Mouse (Mus musculus): ENCODE measurements around the gene Slc11a1. TPM values are rescaled to one million over a fixed set of nuclear protein-coding genes. Genes with fewer than 3 reads are reported as not detected.
"Not testable (repeated sequence)": the region's sequence is repeated elsewhere in the genome, so short reads cannot be mapped to it uniquely, and the experiment has no call there.

The Slc11a1 gene
- polyA plus RNA-seq, 1 experiment = 48.7 TPM

DNA sequence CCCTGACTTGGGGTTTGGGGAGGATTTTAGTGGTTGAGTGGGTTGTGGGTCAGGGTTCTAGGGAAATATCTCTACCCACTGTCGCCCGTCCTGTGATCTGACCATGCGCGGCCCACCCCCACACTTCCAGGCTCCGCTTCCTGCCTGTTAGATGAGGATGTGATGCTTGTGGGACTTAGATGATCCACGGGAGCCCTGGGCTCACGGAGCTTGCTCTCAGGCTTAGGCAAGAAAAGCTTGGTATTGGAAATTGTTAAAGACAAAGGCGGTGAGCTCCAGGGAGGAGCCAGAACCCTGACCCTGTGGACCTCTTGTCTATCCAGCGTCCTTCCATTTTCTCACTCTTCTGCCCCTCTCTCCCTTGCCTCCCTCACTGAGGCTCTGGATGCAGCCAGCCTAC, 35.1 kb upstream of the Slc11a1 start:
- no peaks in the 10 kb centered on the region for H3K27me3 ChIP-seq (ENCODE audit: control insufficient read depth, insufficient read depth, low read length)
- no peak overlapping the region for H3K27ac ChIP-seq (ENCODE audit: control insufficient read depth, insufficient read depth, low read length)
- H3K4me1 ChIP-seq (replicated peaks; ENCODE audit: control insufficient read depth, insufficient read depth, low read length) = 0 out of 2 replicates have a peak, but pooled peaks cover 2% of the 10 kb centered on the region
- no peak for TF ChIP-seq CTCF (IDR thresholded peaks at IDR 0.05; ENCODE audit: borderline replicate concordance, control insufficient read depth, extremely low read depth, insufficient read depth, low read length, poor library complexity)
- no peak for TF ChIP-seq POLR2A (IDR thresholded peaks at IDR 0.05; ENCODE audit: control insufficient read depth, extremely low read depth, insufficient read depth, low read length, poor library complexity)
- 99% methylated on average over 9 of the region's 9 CpGs for WGBS
- no peak for DNase-seq
- H3K4me3 ChIP-seq (ENCODE audit: control insufficient read depth, insufficient read depth, low read length) = no peak overlapping the region
- H3K36me3 ChIP-seq (ENCODE audit: control insufficient read depth, insufficient read depth, low read length) = no peaks in the 10 kb centered on the region

DNA sequence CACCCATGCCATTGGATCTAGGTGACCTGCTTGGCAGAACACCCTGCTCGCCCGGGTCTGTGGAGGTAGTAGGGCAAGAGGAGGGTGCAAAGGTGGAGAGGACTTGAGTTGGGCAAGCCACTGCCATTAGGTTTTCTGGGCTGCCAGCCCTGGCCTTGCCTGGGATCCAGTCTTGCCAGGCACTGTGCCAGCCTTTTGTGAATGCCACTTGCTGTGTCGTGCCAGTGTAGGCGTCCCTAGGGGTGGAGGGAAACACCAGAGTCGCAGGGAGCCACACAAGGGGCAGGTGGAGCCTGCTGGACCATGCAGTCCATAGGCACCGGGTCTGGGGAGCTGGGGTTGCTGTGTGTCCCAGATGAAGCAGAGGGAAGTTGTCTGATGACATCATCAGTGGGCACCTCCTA, 34.6 kb upstream of the Slc11a1 start:
- no peak for DNase-seq
- Histone ChIP-seq H3K27ac (ENCODE audit: control insufficient read depth, insufficient read depth, low read length) (no peak overlapping the region), H3K4me3 (ENCODE audit: control insufficient read depth, insufficient read depth, low read length) (no peak overlapping the region), H3K36me3 (ENCODE audit: control insufficient read depth, insufficient read depth, low read length) (no peaks in the 10 kb centered on the region), H3K27me3 (ENCODE audit: control insufficient read depth, insufficient read depth, low read length) (no peaks in the 10 kb centered on the region), H3K4me1 (replicated peaks; ENCODE audit: control insufficient read depth, insufficient read depth, low read length) (0 out of 2 replicates have a peak, but pooled peaks cover 2% of the 10 kb centered on the region)
- 99% methylated on average over 6 of the region's 6 CpGs for WGBS
- no peak for TF ChIP-seq POLR2A (IDR thresholded peaks at IDR 0.05; ENCODE audit: control insufficient read depth, extremely low read depth, insufficient read depth, low read length, poor library complexity)
- no peak for TF ChIP-seq CTCF (IDR thresholded peaks at IDR 0.05; ENCODE audit: borderline replicate concordance, control insufficient read depth, extremely low read depth, insufficient read depth, low read length, poor library complexity)

DNA sequence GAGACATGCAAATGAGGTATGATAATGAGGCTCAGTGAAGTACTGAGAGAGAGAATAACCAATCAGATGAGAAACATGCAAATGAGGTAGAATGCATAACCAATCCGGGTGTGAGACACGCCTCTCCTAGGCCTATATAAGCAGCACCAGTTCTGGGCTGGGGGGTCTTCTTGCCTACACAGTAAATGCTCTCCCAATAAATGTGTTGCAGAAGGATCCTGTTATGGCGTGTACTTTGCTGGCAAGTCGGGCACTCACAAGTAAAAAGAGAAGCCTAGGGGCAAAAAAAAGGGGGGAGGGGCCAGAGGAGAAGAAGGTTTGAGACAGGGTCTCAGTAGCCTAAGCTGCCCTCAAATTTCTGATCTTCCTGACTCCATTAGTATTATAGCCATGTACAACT, 34.0 kb upstream of the Slc11a1 start:
- not testable (repeated sequence) for H3K27me3 ChIP-seq (ENCODE audit: control insufficient read depth, insufficient read depth, low read length); H3K36me3 ChIP-seq (ENCODE audit: control insufficient read depth, insufficient read depth, low read length); DNase-seq; H3K4me3 ChIP-seq (ENCODE audit: control insufficient read depth, insufficient read depth, low read length); H3K4me1 ChIP-seq (replicated peaks; ENCODE audit: control insufficient read depth, insufficient read depth, low read length); H3K27ac ChIP-seq (ENCODE audit: control insufficient read depth, insufficient read depth, low read length)
- 98% methylated on average over 4 of the region's 4 CpGs for WGBS

DNA sequence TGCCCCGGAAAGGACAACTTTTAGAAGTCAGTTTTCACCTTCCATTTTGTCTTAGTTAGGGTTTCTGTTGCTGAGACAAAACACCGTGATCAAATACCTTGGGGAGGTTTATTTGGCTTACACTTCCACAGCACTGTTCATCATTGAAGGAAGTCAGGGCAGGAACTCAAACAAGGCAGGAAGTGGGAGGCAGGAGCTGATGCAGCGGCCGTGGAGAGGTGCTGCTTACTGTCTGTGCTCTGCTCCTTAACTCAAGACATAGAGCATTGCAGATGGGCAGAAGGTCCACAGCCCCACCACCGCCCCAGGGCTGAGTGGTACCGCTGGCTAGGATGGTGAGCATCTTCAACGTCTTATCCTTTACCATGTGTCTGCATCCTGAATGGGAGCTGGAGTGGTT, 33.1 kb upstream of the Slc11a1 start:
- Histone ChIP-seq H3K4me1 (replicated peaks; ENCODE audit: control insufficient read depth, insufficient read depth, low read length) (0 out of 2 replicates have a peak, but pooled peaks cover 2% of the 10 kb centered on the region), H3K27ac (ENCODE audit: control insufficient read depth, insufficient read depth, low read length) (no peak overlapping the region), H3K27me3 (ENCODE audit: control insufficient read depth, insufficient read depth, low read length) (no peaks in the 10 kb centered on the region), H3K4me3 (ENCODE audit: control insufficient read depth, insufficient read depth, low read length) (no peak overlapping the region), H3K36me3 (ENCODE audit: control insufficient read depth, insufficient read depth, low read length) (no peaks in the 10 kb centered on the region)
- TF ChIP-seq POLR2A (IDR thresholded peaks at IDR 0.05; ENCODE audit: control insufficient read depth, extremely low read depth, insufficient read depth, low read length, poor library complexity) (no peak), CTCF (IDR thresholded peaks at IDR 0.05; ENCODE audit: borderline replicate concordance, control insufficient read depth, extremely low read depth, insufficient read depth, low read length, poor library complexity) (no peak)
- DNase-seq = no peak
- 72% methylated on average over 7 of the region's 7 CpGs for WGBS

DNA sequence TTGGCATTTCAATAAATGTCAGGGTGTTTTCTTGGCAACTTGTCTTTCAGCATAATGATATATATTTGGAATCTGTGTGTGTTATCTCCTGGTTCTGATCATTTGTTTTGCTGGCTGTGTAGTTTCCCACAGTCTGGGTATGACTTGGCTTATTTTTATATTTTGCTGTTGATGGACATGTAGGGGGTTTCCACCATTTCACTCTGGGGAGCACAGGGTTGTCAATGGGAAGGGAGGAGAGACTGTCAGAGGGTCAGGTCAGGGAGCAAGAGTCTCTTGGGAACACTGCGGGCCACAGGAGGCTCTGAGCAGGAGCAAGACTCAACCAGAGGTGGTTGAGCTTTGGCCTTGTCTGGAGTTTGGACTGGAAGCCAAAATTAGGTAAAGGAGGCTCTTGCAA, 32.7 kb upstream of the Slc11a1 start:
- no peaks in the 10 kb centered on the region for H3K27me3 ChIP-seq (ENCODE audit: control insufficient read depth, insufficient read depth, low read length)
- H3K4me3 ChIP-seq (ENCODE audit: control insufficient read depth, insufficient read depth, low read length) = no peak overlapping the region
- no peak overlapping the region for H3K27ac ChIP-seq (ENCODE audit: control insufficient read depth, insufficient read depth, low read length)
- H3K36me3 ChIP-seq (ENCODE audit: control insufficient read depth, insufficient read depth, low read length) = no peaks in the 10 kb centered on the region
- DNase-seq = no peak
- WGBS = 97% methylated on average over 1 of the region's 1 CpGs
- H3K4me1 ChIP-seq (replicated peaks; ENCODE audit: control insufficient read depth, insufficient read depth, low read length) = 0 out of 2 replicates have a peak, but pooled peaks cover 2% of the 10 kb centered on the region
- TF ChIP-seq POLR2A (IDR thresholded peaks at IDR 0.05; ENCODE audit: control insufficient read depth, extremely low read depth, insufficient read depth, low read length, poor library complexity) (no peak), CTCF (IDR thresholded peaks at IDR 0.05; ENCODE audit: borderline replicate concordance, control insufficient read depth, extremely low read depth, insufficient read depth, low read length, poor library complexity) (no peak)

GRCm38 (mm10) chr1:74343161-74343560, 31.8 kb upstream of the Slc11a1 start:
- Histone ChIP-seq H3K4me3 (ENCODE audit: control insufficient read depth, insufficient read depth, low read length) (no peak overlapping the region), H3K27ac (ENCODE audit: control insufficient read depth, insufficient read depth, low read length) (no peak overlapping the region), H3K4me1 (replicated peaks; ENCODE audit: control insufficient read depth, insufficient read depth, low read length) (0 out of 2 replicates have a peak, but pooled peaks cover 2% of the 10 kb centered on the region), H3K27me3 (ENCODE audit: control insufficient read depth, insufficient read depth, low read length) (no peaks in the 10 kb centered on the region), H3K36me3 (ENCODE audit: control insufficient read depth, insufficient read depth, low read length) (no peaks in the 10 kb centered on the region)
- DNase-seq = no peak
- WGBS = 96% methylated on average over 5 of the region's 5 CpGs
- TF ChIP-seq POLR2A (IDR thresholded peaks at IDR 0.05; ENCODE audit: control insufficient read depth, extremely low read depth, insufficient read depth, low read length, poor library complexity) = no peak
- no peak for TF ChIP-seq CTCF (IDR thresholded peaks at IDR 0.05; ENCODE audit: borderline replicate concordance, control insufficient read depth, extremely low read depth, insufficient read depth, low read length, poor library complexity)

- Histone ChIP-seq H3K4me1 (replicated peaks; ENCODE audit: control insufficient read depth, insufficient read depth, low read length) (0 out of 2 replicates have a peak, but pooled peaks cover 2% of the 10 kb centered on the region), H3K36me3 (ENCODE audit: control insufficient read depth, insufficient read depth, low read length) (no peaks in the 10 kb centered on the region), H3K4me3 (ENCODE audit: control insufficient read depth, insufficient read depth, low read length) (no peak overlapping the region), H3K27ac (ENCODE audit: control insufficient read depth, insufficient read depth, low read length) (no peak overlapping the region), H3K27me3 (ENCODE audit: control insufficient read depth, insufficient read depth, low read length) (no peaks in the 10 kb centered on the region)
- WGBS = 78% methylated on average over 11 of the region's 11 CpGs
- TF ChIP-seq POLR2A (IDR thresholded peaks at IDR 0.05; ENCODE audit: control insufficient read depth, extremely low read depth, insufficient read depth, low read length, poor library complexity) = no peak
- no peak for TF ChIP-seq CTCF (IDR thresholded peaks at IDR 0.05; ENCODE audit: borderline replicate concordance, control insufficient read depth, extremely low read depth, insufficient read depth, low read length, poor library complexity)
- no peak for DNase-seq
Measured at GRCm38 (mm10) chr1:74344163-74344916, 30.7 kb upstream of the Slc11a1 start.
